Mouse (Mus musculus): ENCODE data around the gene Strap.
"Not testable (repeated sequence)": the region's sequence is repeated elsewhere in the genome, so short reads cannot be mapped to it uniquely, and the experiment has no call there.

GRCm38 (mm10) chr6:137708726-137709405 is 26.0 kb upstream of the Strap start:
- not testable (repeated sequence) for TF ChIP-seq CTCF, EP300 (IDR thresholded peaks at IDR 0.05; ENCODE audit: low read depth)
